Mouse (Mus musculus) adrenal gland, postnatal 36 days (tissue): ENCODE results near the gene Hivep2. TPM values are rescaled to one million over a fixed set of nuclear protein-coding genes. Genes with fewer than 3 reads are reported as not detected.

Source experiments
- DNase-seq, 2 experiments: peaks; one replicate each; pipeline ENCODE4 v3.0.0; 2021; ENCODE audit warnings: mixed read lengths in 1 of 2
- total RNA-seq, 2 experiments: library from RNA; stranded (reverse); gene quantifications; 2 replicates each; pipeline ENCODE4 v1.2.3; 2021

The Hivep2 gene
- total RNA-seq, 2 experiments from 2014 or later: 33.7 to 35.1 TPM

- DNase-seq: no peak
These were observed 5.4 kb downstream of the Hivep2 start for GRCm38 (mm10) chr10:13971268-13971667.

DNA sequence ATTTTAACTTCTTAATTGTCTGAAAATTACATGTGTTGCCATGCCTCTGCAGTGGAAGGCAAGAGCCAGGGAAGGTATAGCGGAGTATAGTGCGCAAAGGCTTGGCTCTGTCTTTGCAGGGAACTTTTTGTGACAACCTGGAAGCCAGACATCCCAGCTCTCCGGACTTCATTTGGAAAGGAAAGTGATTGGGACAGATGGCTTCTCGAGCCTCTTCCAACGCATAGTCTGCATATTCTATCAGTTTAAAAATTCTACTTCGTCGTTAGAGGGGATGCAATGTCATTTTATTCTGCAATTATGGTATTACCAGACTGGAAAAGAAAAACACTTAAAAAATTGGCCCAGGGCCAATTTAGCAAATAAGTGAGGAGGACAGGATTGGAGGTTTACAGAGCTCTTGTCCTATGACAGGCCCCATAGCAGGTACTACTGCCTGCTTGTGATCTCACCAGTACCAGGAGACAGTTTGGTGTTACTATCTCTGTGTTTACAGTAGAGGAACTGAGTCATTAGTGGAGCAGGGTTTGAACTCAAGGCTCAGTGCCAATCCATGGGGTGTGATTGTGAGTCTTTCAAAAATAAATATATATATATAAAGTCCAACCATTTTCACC is 7.8 kb downstream of the Hivep2 start:
- DNase-seq: no peak

DNA sequence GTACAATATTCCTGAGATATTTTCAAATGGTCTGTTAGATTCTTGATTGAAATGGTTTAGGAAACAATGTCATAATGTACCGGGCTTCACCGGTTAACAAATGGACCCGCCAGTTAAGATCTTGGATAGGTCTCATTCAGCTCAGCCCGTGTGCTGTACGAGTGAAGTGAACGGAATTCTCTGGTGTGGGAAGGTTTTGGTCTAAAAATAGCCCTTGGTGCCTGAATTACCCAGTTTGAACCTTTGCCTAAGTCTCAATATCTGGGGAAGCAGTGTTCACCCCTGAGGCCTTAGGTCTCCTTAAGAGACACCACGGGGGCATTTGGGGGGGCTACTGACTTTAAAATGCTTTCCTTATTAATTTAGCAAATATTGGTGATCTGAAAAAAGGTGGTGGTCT is 8.6 kb downstream of the Hivep2 start:
- DNase-seq: no peak

- DNase-seq: no peak
These were observed 10.0 kb downstream of the Hivep2 start for GRCm38 (mm10) chr10:13975861-13976260.

- no peak for DNase-seq
These were observed 10.4 kb downstream of the Hivep2 start for GRCm38 (mm10) chr10:13976267-13976666.

DNA sequence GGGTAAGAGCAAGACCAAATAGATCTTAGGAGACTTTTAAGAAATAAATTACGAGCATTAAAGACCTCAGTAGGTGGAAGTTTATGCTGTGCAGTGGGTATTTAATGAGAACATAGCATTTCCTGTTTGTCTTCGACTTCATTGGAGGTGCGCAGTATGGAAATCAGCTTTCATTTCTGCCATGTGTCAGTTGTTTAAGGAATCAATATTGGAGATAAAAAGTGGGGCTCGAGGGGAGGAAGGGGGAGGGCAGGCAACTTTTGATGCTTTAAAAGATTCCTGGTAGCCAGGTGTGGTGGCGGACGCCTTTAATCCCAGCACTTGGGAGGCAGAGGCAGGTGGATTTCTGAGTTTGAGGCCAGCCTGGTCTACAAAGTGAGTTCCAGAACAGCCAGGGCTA is 16.4 kb downstream of the Hivep2 start:
- DNase-seq: no peak

DNA sequence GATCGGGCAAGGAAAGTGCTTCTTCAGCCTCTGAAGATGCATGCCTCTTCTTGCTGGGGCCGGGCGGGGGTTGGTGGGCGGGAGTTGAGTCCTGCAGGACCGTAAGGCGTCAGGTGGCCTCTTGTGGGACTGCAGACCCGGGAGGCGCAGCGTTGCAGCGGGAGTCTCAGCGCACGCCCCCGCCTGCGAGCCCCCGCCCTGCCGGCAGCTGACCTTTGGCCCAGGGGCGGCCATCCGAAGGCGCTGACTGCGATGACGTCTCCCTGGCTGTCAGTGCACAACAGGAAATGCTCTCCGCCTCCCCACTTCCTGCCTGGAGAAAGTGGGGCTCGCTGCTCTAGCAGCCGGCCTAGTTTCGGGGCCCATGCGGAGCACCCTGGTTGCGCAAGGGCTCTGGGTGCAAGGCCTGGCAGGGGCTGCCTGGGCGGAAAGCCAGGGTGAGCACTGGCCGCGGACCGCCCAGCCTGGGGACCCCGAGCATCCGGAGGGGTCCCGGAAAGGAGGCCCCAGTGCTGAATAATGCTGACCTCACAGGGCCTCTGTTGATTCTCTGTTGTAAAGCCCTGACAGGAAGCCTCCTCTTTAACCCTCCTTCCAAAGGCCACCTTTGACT is 17.0 kb downstream of the Hivep2 start:
- DNase-seq: peak; percentile 85 to 90

DNA sequence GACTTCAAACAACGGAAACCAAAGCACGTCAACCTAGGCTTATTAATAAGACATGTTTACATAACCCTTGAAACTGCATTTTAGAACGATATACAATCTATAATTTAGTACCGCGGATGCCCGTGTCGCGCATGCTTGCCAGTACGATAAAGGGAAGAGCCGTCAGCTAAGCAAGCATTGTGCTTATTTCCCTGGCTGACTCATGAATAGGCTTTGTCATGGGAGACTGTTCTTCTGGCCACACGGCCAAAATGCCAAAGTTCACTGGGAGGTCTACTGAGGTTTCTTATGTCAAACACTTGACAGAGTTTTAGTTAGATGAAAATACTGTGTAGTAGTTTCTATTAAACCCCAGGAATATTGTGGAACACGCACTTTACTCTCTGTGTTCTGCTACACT is 17.8 kb downstream of the Hivep2 start:
- DNase-seq: peak; percentile 65 to 68

- no peak for DNase-seq
These were observed 18.4 kb downstream of the Hivep2 start for GRCm38 (mm10) chr10:13984233-13984632.

- DNase-seq: peak; percentile 57 to 69
These were observed 20.7 kb downstream of the Hivep2 start for GRCm38 (mm10) chr10:13986539-13986938.

DNA sequence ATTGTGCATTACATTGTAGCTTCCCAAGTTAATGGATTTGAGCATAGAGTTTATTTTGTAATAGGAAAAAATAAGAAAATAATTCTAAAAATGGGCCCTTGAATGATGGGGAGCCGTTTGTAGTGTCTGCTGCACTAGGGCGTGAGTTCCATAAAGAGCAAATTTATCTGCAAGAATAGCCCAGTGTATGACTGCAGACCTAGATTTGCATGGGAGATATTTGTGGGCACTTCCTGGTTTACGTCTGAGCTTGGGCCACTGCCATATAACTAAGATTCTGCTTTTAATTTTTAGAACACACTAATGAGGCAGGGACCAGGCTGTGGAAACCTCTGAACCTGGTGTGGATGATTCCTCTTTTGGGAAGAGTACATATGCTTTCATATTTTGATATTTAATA is 21.5 kb downstream of the Hivep2 start:
- DNase-seq: no peak

- peak; percentile 47 to 61 for DNase-seq
These were observed 22.4 kb downstream of the Hivep2 start for GRCm38 (mm10) chr10:13988280-13988679.

DNA sequence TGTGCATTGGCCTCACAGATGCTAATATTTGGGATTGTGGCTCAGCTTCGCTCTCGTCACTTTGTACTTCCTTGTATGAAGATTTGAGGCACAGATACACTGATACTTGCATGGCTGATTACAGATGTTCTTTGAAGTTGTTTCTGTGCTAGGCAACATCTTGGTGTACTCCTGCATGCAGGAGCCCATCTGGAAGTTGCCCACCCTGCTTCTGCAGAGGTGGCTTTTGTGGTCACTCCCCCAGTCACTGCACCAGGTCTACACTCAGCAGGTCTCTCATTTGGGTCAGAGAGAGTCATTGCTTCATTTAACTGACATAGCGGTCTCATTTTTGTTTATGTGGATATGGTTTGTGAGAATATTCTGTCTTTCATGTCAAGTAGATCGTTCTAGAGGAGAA is 22.9 kb downstream of the Hivep2 start:
- DNase-seq: no peak

GRCm38 (mm10) chr10:13990842-13991241 is 25.0 kb downstream of the Hivep2 start:
- no peak for DNase-seq

DNA sequence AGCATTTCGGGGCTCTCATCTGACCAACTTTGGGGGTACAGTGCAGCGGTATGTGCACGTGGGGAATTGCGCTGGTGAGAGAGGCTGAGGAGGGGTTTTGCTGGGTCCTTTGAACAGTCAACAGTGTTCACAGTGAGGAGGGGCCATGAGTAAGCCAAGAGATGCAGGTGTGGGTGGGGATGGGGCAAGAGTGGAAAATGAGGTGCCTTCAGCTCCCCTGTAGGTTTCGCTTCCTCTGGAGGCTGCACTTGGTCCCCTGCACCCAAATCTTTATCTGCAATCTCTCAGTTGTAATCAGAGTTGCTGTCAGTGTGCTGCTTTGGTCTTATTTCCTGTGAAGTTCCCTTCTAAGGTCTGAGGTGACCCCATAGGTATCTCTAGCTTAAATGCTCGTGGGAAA is 27.5 kb downstream of the Hivep2 start:
- no peak for DNase-seq

DNA sequence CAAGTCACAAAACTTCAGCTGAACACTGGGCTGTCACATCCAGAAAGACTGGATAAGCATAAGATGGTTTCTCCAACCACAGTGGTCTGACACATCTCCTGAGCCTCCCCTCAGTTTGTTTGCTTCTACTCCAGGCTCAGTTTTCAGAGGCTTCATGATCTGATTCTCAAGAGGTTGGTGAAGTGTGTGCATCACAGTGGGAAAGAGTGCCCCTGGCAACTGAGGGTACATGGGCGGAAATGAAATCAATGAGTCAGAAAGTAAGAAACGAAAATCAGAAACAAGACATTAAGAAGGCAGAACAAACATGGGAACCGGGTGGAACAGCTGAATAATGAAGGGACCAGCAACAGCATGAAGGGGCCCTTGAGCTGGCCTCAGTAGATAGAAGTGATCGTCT is 31.5 kb downstream of the Hivep2 start:
- DNase-seq: no peak

GRCm38 (mm10) chr10:14004769-14005517 is 39.1 kb downstream of the Hivep2 start:
- no peak for DNase-seq

DNA sequence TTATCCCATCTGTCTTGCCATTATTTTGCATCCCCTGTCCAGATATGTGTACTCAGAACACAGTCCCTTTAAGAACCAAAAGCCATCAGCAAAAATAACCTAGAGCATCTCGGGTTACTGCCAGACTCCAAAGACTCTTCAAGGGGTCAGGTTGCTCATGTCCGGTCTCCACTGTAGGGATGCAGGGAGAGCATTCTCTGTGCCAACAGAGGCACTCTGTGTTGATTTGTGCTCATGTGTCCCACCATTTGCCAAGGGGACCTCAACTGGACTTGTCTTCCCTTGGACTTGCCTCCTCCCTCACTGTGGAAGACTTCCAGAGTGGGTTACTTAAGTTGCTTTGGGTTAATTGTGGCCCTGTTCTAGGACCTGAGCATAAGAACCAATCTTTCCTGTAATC is 43.8 kb downstream of the Hivep2 start:
- DNase-seq: no peak

DNA sequence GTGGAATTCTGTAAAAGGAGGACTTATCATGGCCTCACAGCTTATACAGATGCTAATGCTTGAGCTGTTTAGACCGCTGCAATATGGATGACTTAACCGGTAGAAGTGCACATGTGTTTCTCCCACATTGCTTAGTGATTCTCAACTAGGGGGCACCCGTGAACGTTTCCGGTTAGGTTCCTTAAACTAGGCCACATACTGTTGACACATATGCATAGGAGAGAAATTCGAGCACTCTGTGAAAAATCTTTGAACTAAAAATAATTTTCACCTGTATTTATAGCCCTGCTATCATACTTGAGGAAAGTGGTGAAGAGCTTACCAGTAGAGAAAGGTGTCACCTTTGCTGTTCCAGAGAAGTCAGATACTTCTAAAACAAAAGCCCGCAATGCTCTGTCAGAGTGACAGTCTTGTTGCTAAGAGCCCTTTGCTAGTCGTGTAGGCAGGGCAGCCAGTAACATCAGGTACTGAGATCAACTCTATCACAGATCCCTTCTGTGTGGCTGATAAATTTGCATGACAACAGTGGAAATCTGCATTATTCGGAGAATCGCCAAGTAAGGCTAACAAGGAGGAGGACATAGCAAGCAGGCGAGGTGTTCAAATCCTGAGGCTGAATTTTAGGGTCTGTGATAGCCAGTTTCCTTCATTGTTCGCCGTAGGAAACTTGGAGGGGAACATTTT is 50.6 kb downstream of the Hivep2 start:
- no peak for DNase-seq

DNA sequence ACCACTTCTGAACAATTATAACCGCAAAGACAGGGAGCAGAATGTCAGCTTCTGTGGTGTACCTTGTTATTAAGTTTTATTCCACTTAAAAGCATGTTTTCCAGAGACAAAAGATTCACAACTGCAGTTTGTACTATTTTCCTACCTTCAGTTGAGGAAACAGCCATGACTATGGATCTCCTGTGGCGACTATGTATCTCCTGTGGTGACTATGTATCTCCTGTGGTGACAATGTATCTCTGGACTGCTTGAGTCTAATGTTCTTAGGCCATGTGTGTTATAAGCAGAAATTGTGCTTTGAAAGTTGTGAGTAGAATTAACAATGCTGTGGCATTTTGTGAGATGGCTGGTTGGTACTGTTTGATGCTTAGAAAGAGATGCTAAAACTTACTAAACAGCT is 51.5 kb downstream of the Hivep2 start:
- no peak for DNase-seq

DNA sequence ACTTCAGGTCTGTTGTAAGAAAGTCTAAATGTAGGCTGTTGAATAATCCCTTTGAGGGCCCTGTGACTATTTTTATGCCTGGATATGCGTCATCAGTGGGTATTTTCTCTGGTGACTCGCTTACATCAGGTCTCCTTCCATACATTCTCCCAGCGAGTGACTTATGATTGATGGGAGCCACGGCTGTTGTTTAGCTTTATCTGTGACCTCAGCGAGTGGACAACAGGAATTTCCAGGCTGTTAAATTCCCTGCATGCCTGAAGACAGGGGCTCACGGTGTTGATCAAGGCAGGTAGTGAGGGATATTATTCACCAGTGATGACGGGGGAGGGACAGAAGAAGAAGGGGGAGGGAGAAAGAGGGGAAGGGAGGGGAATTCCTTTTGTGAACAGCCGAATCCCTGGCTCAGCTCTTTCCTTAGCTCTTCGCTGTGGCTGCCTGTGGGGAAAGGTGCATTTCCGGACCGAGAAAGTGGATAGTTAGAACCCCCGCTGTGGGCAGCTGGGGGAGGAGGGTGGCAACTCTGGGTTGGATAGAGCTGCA is 52.0 kb downstream of the Hivep2 start:
- peak; percentile 20 to 41 for DNase-seq

- DNase-seq: no peak
These were observed 52.8 kb downstream of the Hivep2 start for GRCm38 (mm10) chr10:14018672-14019071.

GRCm38 (mm10) chr10:14019198-14019597 is 53.3 kb downstream of the Hivep2 start:
- no peak for DNase-seq
